Mouse (Mus musculus): ENCODE results near the gene Rnf130. TPM values are rescaled to one million over a fixed set of nuclear protein-coding genes. Genes with fewer than 3 reads are reported as not detected.

The Rnf130 gene
- polyA plus RNA-seq, 1 experiment from 2014 or later, result 52.6 TPM

DNA sequence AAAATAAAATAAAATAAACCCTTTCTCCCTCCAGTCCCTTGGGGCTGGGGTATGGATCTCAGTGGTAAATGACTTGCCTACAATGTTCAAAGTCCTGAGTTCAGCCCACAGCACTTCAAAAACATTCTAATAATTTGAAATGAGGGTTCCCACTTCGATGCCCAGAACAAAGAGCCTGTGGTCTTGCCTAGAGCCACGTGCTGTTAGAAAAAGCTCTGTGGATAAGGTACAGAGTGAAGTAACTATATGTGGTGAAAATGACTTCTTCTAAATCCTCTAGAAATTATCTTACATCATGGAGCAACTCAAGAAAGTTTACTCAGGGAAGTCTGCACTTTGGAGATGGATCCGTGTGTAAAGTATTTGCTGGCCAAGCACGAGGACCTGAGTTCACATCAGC lies 43.1 kb upstream of the Rnf130 start:
- TF ChIP-seq CTCF (IDR thresholded peaks at IDR 0.05; ENCODE audit: low read depth), result no peak
- no peak for TF ChIP-seq EP300 (optimal IDR thresholded peaks at IDR 0.05)
- WGBS, result 77% methylated on average over 4 of the region's 4 CpGs

GRCm38 (mm10) chr11:49982881-49983280 lies 42.3 kb upstream of the Rnf130 start:
- WGBS, result 35% methylated on average over 4 of the region's 4 CpGs
- H3K4me2 ChIP-seq (replicated peaks; ENCODE audit: low read depth), result no peak overlapping the region
- no peak overlapping the region for H3K9ac ChIP-seq (ENCODE audit: low read length)
- no peak overlapping the region for H3K4me3 ChIP-seq (ENCODE audit: low read depth, low read length)
- no peak overlapping the region for H3K27ac ChIP-seq (replicated peaks)
- H3K9me3 ChIP-seq (ENCODE audit: control insufficient read depth, low read length), result no peaks in the 10 kb centered on the region
- H3K27me3 ChIP-seq (ENCODE audit: control insufficient read depth, insufficient read depth, low read length), result no peaks in the 10 kb centered on the region
- no peaks in the 10 kb centered on the region for H3K36me3 ChIP-seq (ENCODE audit: control insufficient read depth, insufficient read depth, low read length)
- DNase-seq (ENCODE audit: low spot score), result no peak
- TF ChIP-seq CTCF (IDR thresholded peaks at IDR 0.05; ENCODE audit: low read depth), result no peak
- no peak for TF ChIP-seq EP300 (optimal IDR thresholded peaks at IDR 0.05)
- no peak for ATAC-seq (ENCODE audit: low FRiP score, low TSS enrichment)
- no peaks in the 10 kb centered on the region for H3K4me1 ChIP-seq (replicated peaks; ENCODE audit: control insufficient read depth, insufficient read depth)

More for the DNA sequence above, 43.1 kb upstream of the Rnf130 start:
- H3K4me3 ChIP-seq (ENCODE audit: low read depth, low read length), result no peak overlapping the region
- ATAC-seq (ENCODE audit: low FRiP score, low TSS enrichment), result no peak
- H3K4me1 ChIP-seq (replicated peaks; ENCODE audit: control insufficient read depth, insufficient read depth), result no peaks in the 10 kb centered on the region
- H3K27ac ChIP-seq (replicated peaks), result no peak overlapping the region
- H3K9ac ChIP-seq (ENCODE audit: low read length), result no peak overlapping the region
- H3K27me3 ChIP-seq (ENCODE audit: control insufficient read depth, insufficient read depth, low read length), result no peaks in the 10 kb centered on the region
- no peaks in the 10 kb centered on the region for H3K9me3 ChIP-seq (ENCODE audit: control insufficient read depth, low read length)
- H3K4me2 ChIP-seq (replicated peaks; ENCODE audit: low read depth), result no peak overlapping the region
- no peak for DNase-seq (ENCODE audit: low spot score)
- no peaks in the 10 kb centered on the region for H3K36me3 ChIP-seq (ENCODE audit: control insufficient read depth, insufficient read depth, low read length)

DNA sequence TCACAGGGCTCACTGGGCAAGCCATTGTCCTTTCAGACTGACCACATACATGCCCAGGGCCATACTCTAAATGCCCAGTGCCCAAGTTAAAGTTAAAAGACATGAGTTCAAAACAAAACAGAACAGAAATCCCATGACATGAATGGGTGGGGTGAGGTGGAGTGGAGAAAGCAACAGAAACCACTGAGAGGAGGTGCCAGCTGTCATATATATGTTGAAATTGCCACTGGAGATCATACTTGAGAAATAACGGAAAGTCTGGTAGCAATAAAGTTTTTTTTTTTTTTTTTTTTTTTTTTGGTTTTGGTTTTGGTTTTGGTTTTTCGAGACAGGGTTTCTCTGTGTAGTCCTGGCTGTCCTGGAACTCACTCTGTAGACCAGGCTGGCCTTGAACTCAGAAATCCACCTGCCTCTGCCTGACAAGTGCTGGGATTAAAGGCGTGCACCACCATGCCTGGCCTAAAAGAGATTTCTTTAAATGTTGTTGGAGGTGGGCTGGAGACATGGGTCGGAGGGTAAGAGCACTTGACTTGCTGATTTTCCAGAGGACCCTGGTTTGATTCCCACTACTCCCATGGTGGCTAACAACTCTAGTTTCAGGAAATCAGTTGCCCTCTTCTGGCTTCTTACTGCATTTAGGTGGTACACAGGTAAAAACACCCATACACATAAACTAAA lies 41.1 kb upstream of the Rnf130 start:
- H3K9me3 ChIP-seq (ENCODE audit: control insufficient read depth, low read length), result no peaks in the 10 kb centered on the region
- H3K4me3 ChIP-seq (ENCODE audit: low read depth, low read length), result no peak overlapping the region
- DNase-seq (ENCODE audit: low spot score) (no peak), ATAC-seq (ENCODE audit: low FRiP score, low TSS enrichment) (no peak)
- TF ChIP-seq EP300 (optimal IDR thresholded peaks at IDR 0.05), result no peak
- no peak for TF ChIP-seq CTCF (IDR thresholded peaks at IDR 0.05; ENCODE audit: low read depth)
- H3K4me1 ChIP-seq (replicated peaks; ENCODE audit: control insufficient read depth, insufficient read depth), result no peaks in the 10 kb centered on the region
- H3K9ac ChIP-seq (ENCODE audit: low read length), result no peak overlapping the region
- H3K36me3 ChIP-seq (ENCODE audit: control insufficient read depth, insufficient read depth, low read length), result no peaks in the 10 kb centered on the region
- WGBS, result 85% methylated on average over 4 of the region's 4 CpGs
- H3K4me2 ChIP-seq (replicated peaks; ENCODE audit: low read depth), result no peak overlapping the region
- H3K27ac ChIP-seq (replicated peaks), result no peak overlapping the region
- no peaks in the 10 kb centered on the region for H3K27me3 ChIP-seq (ENCODE audit: control insufficient read depth, insufficient read depth, low read length)

DNA sequence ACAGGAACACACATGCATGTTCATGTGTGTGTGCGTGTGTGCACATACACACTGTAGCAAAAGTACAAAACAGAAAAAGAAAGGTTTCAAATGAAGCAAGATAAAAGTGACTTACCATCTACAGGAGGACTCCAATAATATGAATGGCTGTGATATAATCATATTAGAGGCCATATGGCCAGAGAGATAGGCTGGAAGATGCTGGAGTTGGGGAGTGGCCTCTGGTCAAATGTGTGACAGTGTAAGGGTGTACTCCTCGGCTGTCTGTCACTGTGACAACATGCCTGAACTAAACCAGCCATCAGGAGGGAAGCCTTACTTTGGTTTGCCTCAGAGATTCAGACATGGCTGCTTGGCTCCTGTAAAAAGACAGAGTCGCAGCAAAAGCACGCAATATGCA lies 40.1 kb upstream of the Rnf130 start:
- Histone ChIP-seq H3K4me2 (replicated peaks; ENCODE audit: low read depth) (no peak overlapping the region), H3K36me3 (ENCODE audit: control insufficient read depth, insufficient read depth, low read length) (no peaks in the 10 kb centered on the region), H3K27ac (replicated peaks) (no peak overlapping the region), H3K4me1 (replicated peaks; ENCODE audit: control insufficient read depth, insufficient read depth) (no peaks in the 10 kb centered on the region), H3K4me3 (ENCODE audit: low read depth, low read length) (no peak overlapping the region), H3K9ac (ENCODE audit: low read length) (no peak overlapping the region), H3K9me3 (ENCODE audit: control insufficient read depth, low read length) (no peaks in the 10 kb centered on the region), H3K27me3 (ENCODE audit: control insufficient read depth, insufficient read depth, low read length) (no peaks in the 10 kb centered on the region)
- no peak for TF ChIP-seq CTCF (IDR thresholded peaks at IDR 0.05; ENCODE audit: low read depth)
- no peak for TF ChIP-seq EP300 (optimal IDR thresholded peaks at IDR 0.05)
- no peak for DNase-seq (ENCODE audit: low spot score)
- no peak for ATAC-seq (ENCODE audit: low FRiP score, low TSS enrichment)
- WGBS, result 79% methylated on average over 4 of the region's 4 CpGs

DNA sequence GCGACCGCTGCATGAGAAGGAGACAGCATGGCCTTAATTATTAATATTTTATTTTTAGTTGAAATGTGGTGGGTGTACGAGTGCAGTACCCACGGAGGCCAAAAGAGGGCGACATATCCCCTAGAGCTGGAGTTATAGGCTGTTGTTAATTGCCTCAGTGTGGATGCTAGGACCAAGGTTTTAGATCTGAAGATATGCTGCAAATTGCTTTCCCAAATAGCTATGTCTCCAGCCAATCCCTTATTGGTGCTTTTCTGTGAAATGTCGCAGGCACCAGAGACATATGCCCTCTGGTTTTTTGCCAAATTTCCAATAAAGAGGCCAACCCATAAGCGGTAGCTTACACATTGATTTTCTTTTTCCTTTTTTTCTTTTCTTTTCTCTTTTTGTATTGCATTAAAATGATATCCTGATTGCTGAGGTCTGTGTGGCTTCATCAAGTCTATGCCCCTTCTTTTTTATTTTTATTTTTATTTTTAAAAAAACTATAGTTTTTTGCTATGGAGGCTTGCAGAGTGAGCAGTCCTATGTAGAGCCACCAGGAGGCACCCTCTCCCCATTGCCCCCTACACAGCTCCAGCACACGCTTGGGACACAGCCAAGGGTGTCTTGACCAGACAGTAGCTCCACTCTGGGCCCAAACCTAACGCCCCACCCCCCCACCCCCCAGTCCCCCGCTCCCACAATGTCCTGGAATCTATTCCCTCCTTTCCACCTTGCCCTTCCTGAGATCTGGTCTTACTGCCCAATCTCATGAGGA lies 38.7 kb upstream of the Rnf130 start:
- H3K4me3 ChIP-seq (ENCODE audit: low read depth, low read length), result no peak overlapping the region
- TF ChIP-seq EP300 (optimal IDR thresholded peaks at IDR 0.05) (no peak), CTCF (IDR thresholded peaks at IDR 0.05; ENCODE audit: low read depth) (peak; percentile 90)
- no peak overlapping the region for H3K27ac ChIP-seq (replicated peaks)
- H3K4me1 ChIP-seq (replicated peaks; ENCODE audit: control insufficient read depth, insufficient read depth), result no peaks in the 10 kb centered on the region
- H3K27me3 ChIP-seq (ENCODE audit: control insufficient read depth, insufficient read depth, low read length), result no peaks in the 10 kb centered on the region
- no peak overlapping the region for H3K4me2 ChIP-seq (replicated peaks; ENCODE audit: low read depth)
- 27% methylated on average over 10 of the region's 10 CpGs for WGBS
- DNase-seq (ENCODE audit: low spot score), result peak; percentile 70
- H3K9me3 ChIP-seq (ENCODE audit: control insufficient read depth, low read length), result no peaks in the 10 kb centered on the region
- H3K36me3 ChIP-seq (ENCODE audit: control insufficient read depth, insufficient read depth, low read length), result no peaks in the 10 kb centered on the region
- no peak overlapping the region for H3K9ac ChIP-seq (ENCODE audit: low read length)
- ATAC-seq (ENCODE audit: low FRiP score, low TSS enrichment), result peak; percentile 86

GRCm38 (mm10) chr11:49994536-49994935 lies 30.6 kb upstream of the Rnf130 start:
- Histone ChIP-seq H3K4me1 (replicated peaks; ENCODE audit: control insufficient read depth, insufficient read depth) (no peaks in the 10 kb centered on the region), H3K27me3 (ENCODE audit: control insufficient read depth, insufficient read depth, low read length) (no peaks in the 10 kb centered on the region), H3K9me3 (ENCODE audit: control insufficient read depth, low read length) (no peaks in the 10 kb centered on the region), H3K36me3 (ENCODE audit: control insufficient read depth, insufficient read depth, low read length) (no peaks in the 10 kb centered on the region), H3K27ac (replicated peaks) (no peak overlapping the region), H3K4me2 (replicated peaks; ENCODE audit: low read depth) (no peak overlapping the region), H3K9ac (ENCODE audit: low read length) (no peak overlapping the region), H3K4me3 (ENCODE audit: low read depth, low read length) (no peak overlapping the region)
- ATAC-seq (ENCODE audit: low FRiP score, low TSS enrichment) (peak; percentile 81), DNase-seq (ENCODE audit: low spot score) (no peak)
- TF ChIP-seq EP300 (optimal IDR thresholded peaks at IDR 0.05) (no peak), CTCF (IDR thresholded peaks at IDR 0.05; ENCODE audit: low read depth) (no peak)
- WGBS, result 14% methylated on average over 2 of the region's 2 CpGs

Measured in stomach, postnatal 0 days (tissue).